Mouse (Mus musculus) cerebellum, adult 2 months (tissue): ENCODE measurements around the gene Cwh43. TPM values are rescaled to one million over a fixed set of nuclear protein-coding genes. Genes with fewer than 3 reads are reported as not detected.
"Not testable (repeated sequence)": the region's sequence is repeated elsewhere in the genome, so short reads cannot be mapped to it uniquely, and the experiment has no call there.

ENCODE experiments used
- DNase-seq, 2 experiments: peaks; one replicate each; pipeline ENCODE4 v3.0.0; 2021
- H3K27ac ChIP-seq: fragments of 200-500 bp; 2 replicates; pipeline ENCODE4 v1.5.1; 2012; ENCODE audit warnings: low read length, control low read depth, inconsistent platforms; ENCODE audit not compliant: insufficient read depth
- H3K27me3 ChIP-seq: fragments of 200-500 bp; 2 replicates; pipeline ENCODE4 v1.6.1; 2012; ENCODE audit warnings: inconsistent platforms, mild to moderate bottlenecking, low read length, moderate library complexity; ENCODE audit not compliant: control insufficient read depth, insufficient read depth
- H3K4me1 ChIP-seq: fragments of 200-500 bp; 2 replicates; pipeline ENCODE4 v1.6.1; 2011; ENCODE audit warnings: low read length; ENCODE audit not compliant: control insufficient read depth, insufficient read depth
- H3K4me3 ChIP-seq: fragments of 200-500 bp; replicated peaks from 2 replicates; pipeline ENCODE3; 2011; ENCODE audit warnings: mild to moderate bottlenecking, low read depth, low read length, control low read depth; ENCODE audit not compliant: insufficient read depth
- CTCF ChIP-seq: fragments of 200-500 bp; IDR thresholded peaks from 2 replicates; pipeline ENCODE4 v1.5.1; 2011; ENCODE audit warnings: low read depth, mild to moderate bottlenecking, control low read depth, low read length, moderate library complexity, borderline replicate concordance; ENCODE audit not compliant: insufficient read depth
- POLR2A ChIP-seq: fragments of 200-500 bp; IDR thresholded peaks from 2 replicates; pipeline ENCODE4 v1.6.1; 2011; ENCODE audit warnings: low read length, control low read depth, borderline replicate concordance; ENCODE audit not compliant: insufficient read depth
- WGBS: fragments of 180-500 bp; shearing (Covaris S2); methylation state at CpG from one replicate; pipeline ENCODE4 v1.1.7; 2018; 5-methylcytosine and 5-hydroxymethylcytosine counted together
- polyA plus RNA-seq: library from polyadenylated mRNA; depleted of rRNA; stranded (reverse); fragments of >200 nt; gene quantifications from 2 replicates; pipeline ENCODE4 v1.2.3, GENCODE M21; 2012

Gene Cwh43
- polyA plus RNA-seq, 1 experiment = 0.20 TPM

DNA sequence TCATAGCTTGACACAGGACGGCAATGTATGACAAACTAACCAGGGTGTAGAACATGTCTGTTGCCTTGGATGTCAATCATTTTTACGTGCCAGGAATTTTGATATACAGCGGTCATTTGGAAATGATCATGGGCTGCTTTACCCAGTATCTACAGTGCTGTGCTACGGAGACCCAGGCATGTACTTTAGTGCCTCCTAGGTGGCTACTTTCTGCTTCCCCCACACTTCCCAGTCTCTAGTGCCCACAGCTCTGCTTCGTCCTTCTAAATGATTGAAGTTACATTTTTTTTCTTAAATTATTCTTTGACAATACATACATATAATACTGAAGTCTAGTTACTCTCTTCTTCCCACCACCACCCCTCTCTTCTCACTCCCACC, 49.4 kb downstream of the Cwh43 start:
- H3K27me3 ChIP-seq = no peaks in the 10 kb centered on the region
- TF ChIP-seq POLR2A (no peak), CTCF (no peak)
- H3K4me3 ChIP-seq = no peak overlapping the region
- 71% methylated on average over 5 of the region's 5 CpGs for WGBS
- no peaks in the 10 kb centered on the region for H3K4me1 ChIP-seq
- H3K27ac ChIP-seq = no peak overlapping the region
- DNase-seq = no peak

DNA sequence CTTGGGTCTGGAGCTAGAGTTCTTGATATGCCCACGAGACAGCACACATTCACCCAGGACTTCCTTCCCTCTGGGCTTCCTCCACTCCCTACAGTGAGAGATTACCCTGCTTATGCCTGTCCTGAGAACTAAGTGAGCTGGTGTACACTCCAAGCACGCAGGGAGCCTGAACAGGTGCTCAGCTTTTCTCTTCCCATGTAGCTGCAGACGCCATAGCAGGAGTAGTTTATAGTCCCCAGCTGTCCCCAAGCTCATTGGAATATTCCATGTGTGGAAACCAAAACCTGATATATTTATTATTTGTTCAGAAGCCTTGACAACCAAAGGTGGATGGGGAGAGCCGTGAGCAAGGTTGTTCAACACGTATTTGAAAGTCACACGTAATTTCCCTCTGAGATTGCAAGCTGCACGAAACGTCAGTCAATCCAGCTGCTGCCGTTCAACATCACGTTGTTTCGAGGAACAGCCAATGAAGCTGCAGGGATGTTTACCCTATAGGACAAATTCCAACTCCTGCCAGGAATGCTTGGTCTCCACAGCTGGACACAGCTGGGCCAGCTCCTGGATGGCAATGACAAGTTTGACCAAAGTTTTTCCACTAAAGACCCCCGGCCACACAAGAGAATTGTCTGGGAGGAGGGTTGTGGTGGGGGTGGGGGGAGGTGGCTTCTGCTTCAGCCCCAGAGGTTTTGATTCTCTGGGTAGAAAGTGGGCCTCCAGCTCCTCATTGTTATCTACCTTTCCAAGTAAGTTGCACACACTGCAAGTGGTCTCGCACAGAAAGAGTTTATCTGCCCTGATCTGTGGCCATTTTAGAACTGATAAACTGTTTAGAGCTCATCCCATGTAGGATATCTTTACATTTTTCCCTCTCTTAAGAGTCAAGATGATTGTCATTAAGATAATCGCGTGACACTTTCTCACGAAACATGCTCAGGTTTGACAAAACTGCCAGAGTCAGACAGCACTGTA, 62.9 kb downstream of the Cwh43 start:
- Histone ChIP-seq H3K4me3 (no peak overlapping the region), H3K4me1 (no peaks in the 10 kb centered on the region), H3K27me3 (no peaks in the 10 kb centered on the region), H3K27ac (no peak overlapping the region)
- 88% methylated on average over 16 of the region's 16 CpGs for WGBS
- no peak for DNase-seq
- TF ChIP-seq CTCF = no peak

DNA sequence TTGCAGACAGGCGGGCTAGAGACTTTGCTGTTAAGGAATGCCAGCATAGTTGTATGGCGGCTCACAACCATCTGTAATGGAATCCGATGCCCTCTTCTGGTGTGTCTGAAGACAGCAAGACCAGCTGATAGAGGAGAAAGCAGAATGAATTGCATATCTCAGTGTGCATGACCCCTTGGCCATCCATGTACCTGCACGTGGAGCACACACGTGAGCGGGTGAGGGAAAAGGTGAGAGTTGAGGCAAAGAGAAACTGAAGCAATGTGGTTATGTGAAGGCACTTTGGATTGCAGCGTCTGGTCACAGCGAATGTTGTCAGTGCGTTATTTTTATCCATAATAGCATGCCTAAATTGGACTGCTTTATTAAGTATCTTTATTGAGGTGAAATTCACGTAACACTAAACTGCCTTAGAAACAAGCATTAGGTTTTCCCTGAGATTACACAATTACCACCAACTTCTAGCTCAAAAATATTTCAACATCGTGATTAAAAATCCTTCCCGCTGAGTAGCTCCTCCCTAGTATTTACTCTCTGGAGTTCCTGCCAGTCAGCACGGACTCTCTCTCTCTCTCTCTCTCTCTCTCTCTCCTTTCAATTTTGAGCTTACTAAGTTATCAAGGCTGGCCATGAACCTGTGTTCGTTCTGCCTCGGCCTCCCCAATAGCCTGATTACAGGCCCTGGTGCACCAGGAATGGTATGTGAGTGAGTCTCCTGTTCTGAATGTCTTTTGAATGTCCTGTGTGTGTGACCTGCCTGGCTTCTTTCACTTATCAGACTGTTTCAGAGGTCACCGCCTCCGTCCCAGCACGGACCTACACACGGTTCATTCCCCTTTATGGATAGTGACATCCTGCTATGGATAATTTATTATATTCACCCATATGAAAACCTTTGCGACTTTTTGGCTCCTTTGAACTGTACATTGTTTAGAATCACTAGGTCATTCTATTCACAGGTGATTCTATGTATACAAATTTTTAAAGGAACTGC, 68.8 kb downstream of the Cwh43 start:
- no peak overlapping the region for H3K4me3 ChIP-seq
- WGBS = 85% methylated on average over 20 of the region's 20 CpGs
- TF ChIP-seq POLR2A = no peak
- TF ChIP-seq CTCF = no peak
- H3K27ac ChIP-seq = no peak overlapping the region
- no peaks in the 10 kb centered on the region for H3K27me3 ChIP-seq
- no peaks in the 10 kb centered on the region for H3K4me1 ChIP-seq
- DNase-seq = no peak

- Histone ChIP-seq H3K27me3 (no peaks in the 10 kb centered on the region), H3K4me3 (no peak within 1 kb of the TSS), H3K4me1 (no peaks in the 10 kb centered on the region), H3K27ac (no peak within 1 kb of the TSS)
- no peak for DNase-seq
- TF ChIP-seq POLR2A (no peak), CTCF (no peak)
- 77% methylated on average over 7 of the region's 7 CpGs for WGBS
Measured at GRCm38 (mm10) chr5:73480700-73481099, 74.8 kb downstream of the Cwh43 start, which contains the start of gene Dcun1d4. Dcun1d4 (plus strand) TSS chr5:73481000.

DNA sequence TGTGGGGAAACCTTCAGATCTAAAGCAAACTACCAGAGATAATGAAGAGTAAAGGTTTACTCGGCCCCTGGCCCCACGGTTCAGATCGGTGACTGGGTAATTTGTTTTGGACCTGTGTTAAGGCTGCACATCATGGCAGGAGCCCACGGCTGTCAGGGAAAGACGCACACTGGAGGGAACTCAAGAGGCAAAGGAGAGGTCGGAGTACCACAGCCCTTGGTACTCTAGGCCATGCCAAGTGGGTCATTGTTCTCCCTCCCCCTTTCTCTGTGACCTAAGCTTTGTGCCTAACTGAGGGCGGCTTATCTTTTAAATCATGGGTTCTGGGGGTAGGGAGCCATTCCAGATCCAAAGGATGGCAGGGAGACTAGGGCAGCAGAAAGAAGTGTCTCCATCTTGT, 75.5 kb downstream of the Cwh43 start:
- no peaks in the 10 kb centered on the region for H3K4me1 ChIP-seq
- TF ChIP-seq POLR2A (no peak), CTCF (no peak)

GRCm38 (mm10) chr5:73482381-73482780, 76.5 kb downstream of the Cwh43 start:
- H3K27me3 ChIP-seq, H3K4me1 ChIP-seq, DNase-seq, H3K4me3 ChIP-seq, H3K27ac ChIP-seq: not testable (repeated sequence)
- 76% methylated on average over 1 of the region's 1 CpGs for WGBS

More for the DNA sequence above, 75.5 kb downstream of the Cwh43 start:
- Histone ChIP-seq H3K4me3 (no peak overlapping the region), H3K27me3 (no peaks in the 10 kb centered on the region), H3K27ac (no peak overlapping the region)
- DNase-seq = no peak
- 89% methylated on average over 7 of the region's 7 CpGs for WGBS

- TF ChIP-seq POLR2A = no peak
- no peak for TF ChIP-seq CTCF
- WGBS = 61% methylated on average over 5 of the region's 5 CpGs
- DNase-seq = no peak
- no peaks in the 10 kb centered on the region for H3K27me3 ChIP-seq
- H3K4me3 ChIP-seq = no peak overlapping the region
- no peaks in the 10 kb centered on the region for H3K4me1 ChIP-seq
- no peak overlapping the region for H3K27ac ChIP-seq
Measured at GRCm38 (mm10) chr5:73484016-73484615, 78.2 kb downstream of the Cwh43 start.

GRCm38 (mm10) chr5:73486451-73486850, 80.6 kb downstream of the Cwh43 start:
- Histone ChIP-seq H3K27me3 (no peaks in the 10 kb centered on the region), H3K4me1 (no peaks in the 10 kb centered on the region), H3K4me3 (no peak overlapping the region), H3K27ac (no peak overlapping the region)
- WGBS = 57% methylated on average over 4 of the region's 4 CpGs
- TF ChIP-seq POLR2A (no peak), CTCF (no peak)
- no peak for DNase-seq
